Mouse (Mus musculus): ENCODE measurements around the gene Lpo.

GRCm38 (mm10) chr11:87768745-87769144 is 59.3 kb downstream of the Lpo start:
- TF ChIP-seq CTCF (conservative IDR thresholded peaks at IDR 0.05; ENCODE audit: insufficient read depth, insufficient read length, low read depth, low read length) (no peak), POLR2A (IDR thresholded peaks at IDR 0.05; ENCODE audit: low read depth, low read length) (no peak)
